Mouse (Mus musculus): Measurements from ENCODE around the gene Fancm.
"Not testable (repeated sequence)": the region's sequence is repeated elsewhere in the genome, so short reads cannot be mapped to it uniquely, and the experiment has no call there.

The Fancm gene

DNA sequence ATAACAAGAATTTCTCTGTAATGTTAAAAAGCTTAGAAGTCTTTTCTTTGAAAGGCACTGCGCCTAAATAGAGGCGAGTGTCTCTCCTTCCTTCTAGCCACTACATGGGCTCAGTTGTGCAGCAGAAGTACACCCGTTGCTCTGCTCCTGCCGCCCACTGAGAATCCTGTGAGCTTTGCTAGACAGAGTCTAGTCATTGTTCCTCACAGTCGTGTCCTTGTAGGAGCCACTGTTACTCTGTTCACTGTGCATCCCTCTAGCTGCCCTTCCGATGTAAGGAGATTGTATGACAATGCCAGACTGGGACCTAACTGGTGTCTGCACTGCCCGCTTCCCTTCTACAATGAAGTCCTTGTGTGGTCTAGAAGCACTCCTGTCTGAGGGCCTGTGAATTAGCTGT lies 43.6 kb downstream of the Fancm start:
- DNase-seq (ENCODE audit: extremely low spot score, low spot score): no peak

DNA sequence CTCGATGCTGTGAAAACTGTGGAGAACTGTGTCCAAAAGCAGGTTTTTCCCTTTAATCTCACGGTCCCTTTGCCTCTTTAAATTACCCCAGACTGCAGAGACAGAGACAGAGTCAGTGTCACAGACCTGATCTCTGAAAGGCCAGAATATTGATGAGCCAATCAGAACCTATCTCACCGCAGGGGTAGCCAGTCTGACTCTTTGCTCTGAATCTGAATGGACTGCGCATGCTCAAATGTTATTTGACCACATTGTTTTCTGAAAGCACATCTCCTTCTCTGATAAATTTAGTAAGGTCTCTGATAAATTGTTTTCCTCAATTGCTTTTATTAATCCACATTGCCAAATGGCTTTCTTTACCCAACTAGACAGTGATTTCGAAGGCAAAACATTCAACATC lies 44.0 kb downstream of the Fancm start:
- DNase-seq (ENCODE audit: extremely low spot score, low spot score): no peak

DNA sequence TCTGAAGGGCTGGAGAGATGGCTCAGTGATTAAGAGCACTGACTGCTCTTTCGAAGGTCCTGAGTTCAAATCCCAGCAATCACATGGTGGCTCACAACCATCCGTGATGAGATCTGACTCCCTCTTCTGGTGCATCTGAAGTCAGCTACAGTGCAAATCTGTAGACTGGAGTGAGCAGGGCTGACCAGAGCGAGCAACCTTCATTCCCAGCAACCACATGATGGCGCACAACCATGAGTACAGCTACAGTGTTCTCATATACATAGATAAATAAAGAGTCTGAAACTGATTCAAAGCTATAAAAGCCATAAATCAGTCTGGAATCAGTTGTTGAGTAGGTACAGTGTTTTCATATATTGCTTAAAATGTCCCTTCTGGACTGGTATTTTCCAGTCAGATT lies 60.7 kb downstream of the Fancm start:
- not testable (repeated sequence) for DNase-seq (ENCODE audit: extremely low spot score, low spot score)

DNA sequence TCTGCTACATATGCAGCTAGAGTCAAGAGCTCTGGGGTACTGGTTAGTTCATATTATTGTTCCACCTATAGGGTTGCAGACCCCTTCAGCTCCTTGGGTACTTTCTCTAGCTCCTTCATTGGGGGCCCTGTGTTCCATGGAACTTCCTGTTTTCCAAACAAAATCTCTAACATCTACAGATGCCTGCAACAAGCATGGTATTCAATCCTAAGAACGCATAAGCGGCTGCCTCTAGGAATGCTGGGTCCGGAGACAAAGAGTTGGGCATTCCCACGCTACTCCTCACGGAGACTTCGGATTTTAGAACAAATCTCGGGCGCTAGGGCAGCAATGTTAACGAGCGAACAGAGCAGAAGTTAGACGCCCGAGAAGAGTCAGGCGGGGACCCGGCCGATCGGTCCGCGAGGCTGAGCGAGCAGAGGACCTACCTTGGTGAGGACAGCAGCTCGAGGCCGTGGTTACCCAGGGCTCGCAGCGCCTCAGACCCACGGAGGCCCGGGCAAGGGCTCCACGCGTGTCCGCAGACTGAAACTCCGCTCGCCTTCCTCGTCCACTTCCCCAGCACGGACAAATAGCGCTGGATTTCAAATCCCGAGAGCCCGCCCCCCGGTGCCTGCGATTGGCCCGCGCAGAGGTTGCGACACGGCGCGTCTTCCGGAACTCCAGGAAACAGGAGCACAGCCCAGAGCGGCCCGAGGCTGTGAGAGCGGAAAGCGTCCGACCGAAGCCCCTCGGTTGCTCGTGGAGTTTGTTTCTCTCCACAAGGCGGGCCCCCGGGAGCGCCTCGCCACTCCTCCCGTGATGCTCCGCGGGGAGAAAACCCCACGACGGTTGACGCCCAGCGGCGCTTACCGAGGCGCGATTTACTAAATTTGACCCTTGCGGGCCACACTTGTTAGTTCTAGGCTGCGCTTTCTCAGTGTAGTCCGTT lies 96.9 kb downstream of the Fancm start, which contains the start of gene Mis18bp1:
Mis18bp1 (minus strand) TSS at position 584 of the 931 bp plus-strand sequence.
- peak; percentile 95 for DNase-seq (ENCODE audit: extremely low spot score, low spot score)

DNA sequence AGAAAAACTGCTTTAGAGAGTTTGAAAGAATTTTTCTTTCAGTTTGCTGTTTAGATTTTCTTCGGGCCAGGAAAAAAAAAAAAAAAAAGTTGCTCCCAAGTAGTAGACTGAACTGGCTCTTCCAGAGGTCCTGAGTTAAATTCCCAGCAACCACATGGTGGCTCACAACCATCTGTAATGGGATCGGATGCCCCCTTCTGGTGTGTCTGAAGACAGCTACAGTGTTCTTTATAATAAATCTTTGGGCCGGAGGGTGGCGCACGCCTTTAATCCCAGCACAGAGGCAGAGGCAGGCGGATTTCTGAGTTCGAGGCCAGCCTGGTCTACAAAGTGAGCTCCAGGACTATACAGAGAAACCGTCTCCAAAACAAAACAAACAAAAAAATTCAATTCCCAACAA lies 97.6 kb downstream of the Fancm start:
- DNase-seq (ENCODE audit: extremely low spot score, low spot score): peak; percentile 22

DNA sequence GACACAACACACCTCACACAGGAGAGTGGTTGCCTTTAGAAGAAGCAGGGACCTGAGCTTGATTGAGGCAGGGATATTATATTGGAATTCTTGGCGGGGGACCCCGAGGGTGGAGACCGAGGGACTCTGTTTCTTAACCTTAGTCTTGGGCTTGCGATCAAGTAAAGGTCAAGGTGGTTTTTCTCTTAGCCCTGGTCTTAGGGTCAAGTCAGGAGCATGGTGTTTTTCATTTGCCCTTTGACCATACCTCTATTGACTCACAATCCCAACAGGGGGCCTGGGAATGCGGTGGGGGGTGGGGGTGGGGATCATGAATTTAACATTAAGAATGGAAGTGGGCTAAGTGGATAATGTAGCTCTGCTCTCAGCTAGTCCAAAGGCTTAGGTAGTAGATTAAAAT lies 98.3 kb downstream of the Fancm start:
- no peak for DNase-seq (ENCODE audit: extremely low spot score, low spot score)
